Mouse (Mus musculus) neural tube, embryonic 15.5 days (tissue): ENCODE results near the gene Apol7a. TPM values are rescaled to one million over a fixed set of nuclear protein-coding genes. Genes with fewer than 3 reads are reported as not detected.
"Not testable (repeated sequence)": the region's sequence is repeated elsewhere in the genome, so short reads cannot be mapped to it uniquely, and the experiment has no call there.

ENCODE experiments used
- ATAC-seq: fragments of 200-750 bp; cut with Nextera tagmentation; 2 replicates; pipeline ENCODE4 v1.8.0; 2017; ENCODE audit warnings: mild to moderate bottlenecking, moderate TSS enrichment, moderate library complexity; ENCODE audit not compliant: low FRiP score
- H3K27ac ChIP-seq: fragments of 300-500 bp; sonication (generic); replicated peaks from 2 replicates; pipeline ENCODE4 v1.5.1; 2015; ENCODE audit warnings: mild to moderate bottlenecking, inconsistent platforms
- H3K27me3 ChIP-seq: fragments of 300-500 bp; sonication (generic); replicated peaks from 2 replicates; pipeline ENCODE4 v1.6.1; 2015; ENCODE audit warnings: inconsistent platforms
- H3K36me3 ChIP-seq: fragments of 300-500 bp; sonication (generic); 2 replicates; pipeline ENCODE4 v1.6.1; 2015; ENCODE audit warnings: inconsistent platforms
- H3K4me1 ChIP-seq: fragments of 300-500 bp; sonication (generic); 2 replicates; pipeline ENCODE4 v1.6.1; 2015; ENCODE audit warnings: inconsistent platforms
- H3K4me2 ChIP-seq: fragments of 300-500 bp; sonication (generic); 2 replicates; pipeline ENCODE4 v1.6.1; 2015; ENCODE audit warnings: inconsistent platforms, mild to moderate bottlenecking, moderate library complexity
- H3K4me3 ChIP-seq: fragments of 300-500 bp; sonication (generic); replicated peaks from 2 replicates; pipeline ENCODE4 v1.5.1; 2015; ENCODE audit warnings: mild to moderate bottlenecking, inconsistent platforms
- H3K9ac ChIP-seq: fragments of 300-500 bp; sonication (generic); replicated peaks from 2 replicates; pipeline ENCODE4 v1.6.1; 2015; ENCODE audit warnings: mild to moderate bottlenecking, inconsistent platforms
- H3K9me3 ChIP-seq: fragments of 300-500 bp; sonication (generic); replicated peaks from 2 replicates; pipeline ENCODE4 v1.6.1; 2016; ENCODE audit warnings: inconsistent platforms
- WGBS: fragments of 180-500 bp; shearing (Covaris S2); methylation state at CpG from one replicate; pipeline ENCODE4 v1.1.7; 2015; ENCODE audit warnings: mixed read lengths; 5-methylcytosine and 5-hydroxymethylcytosine counted together
- polyA plus RNA-seq: library from polyadenylated mRNA; unstranded; fragments of >200 nt; fragmentation: Nextera tagmentation; extraction: Ambion mirVana; gene quantifications from 2 replicates; pipeline ENCODE4 v1.2.1, GENCODE M21; 2015

The Apol7a gene
- 0.19 TPM in 1 of 2 replicates, not detected in the other for polyA plus RNA-seq

DNA sequence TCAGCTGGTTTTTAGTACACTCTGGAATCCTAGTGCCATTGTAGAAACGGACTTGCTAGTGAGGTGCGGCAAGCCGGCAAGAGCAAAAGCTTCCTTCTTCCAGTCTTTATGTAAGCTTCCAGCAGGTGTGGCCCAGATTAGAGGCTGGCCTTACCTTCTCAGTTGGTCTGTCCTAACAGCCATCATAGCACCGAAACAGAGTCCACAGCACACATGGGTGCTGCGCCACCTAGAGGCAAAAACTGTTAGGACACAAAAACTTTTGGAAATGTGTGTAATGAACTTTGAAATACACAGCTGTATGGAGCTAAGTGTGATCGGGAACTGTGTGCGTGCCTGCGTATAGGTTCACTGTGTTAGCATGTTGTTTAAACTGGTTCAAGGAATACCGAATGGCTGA lies at the start of gene Apol7a:
Gene Apol7a (minus strand): TSS at position 84 of the 400 bp plus-strand sequence.
- not testable (repeated sequence) for H3K9ac ChIP-seq, H3K4me3 ChIP-seq, H3K4me2 ChIP-seq, H3K27me3 ChIP-seq, H3K36me3 ChIP-seq, H3K4me1 ChIP-seq, H3K9me3 ChIP-seq, ATAC-seq, H3K27ac ChIP-seq
- 63% methylated on average over 9 of the region's 9 CpGs for WGBS

DNA sequence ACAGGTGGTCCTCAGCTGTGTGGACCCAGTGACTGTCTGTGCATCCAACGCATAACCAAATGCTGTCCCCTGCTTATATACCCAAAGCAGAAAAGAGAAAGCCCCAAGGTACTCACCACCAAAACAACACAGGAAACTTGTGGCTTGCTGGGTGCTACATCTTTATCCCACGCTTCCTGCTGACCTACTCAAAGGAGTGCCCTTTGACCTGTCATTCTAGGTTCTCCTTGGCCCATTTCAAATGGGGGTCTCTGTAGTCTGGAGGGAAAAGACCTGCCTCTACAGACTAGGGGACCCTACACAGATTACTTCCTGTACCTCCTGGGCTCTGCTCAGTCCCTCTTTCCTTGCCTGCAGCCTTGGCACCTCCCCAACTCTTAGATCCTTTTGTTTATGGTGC lies 48.5 kb upstream of the Apol7a start, which contains the start of gene Apol7b:
Gene Apol7b (minus strand): TSS at position 101 of the 400 bp plus-strand sequence.
- not testable (repeated sequence) for H3K9ac ChIP-seq, H3K9me3 ChIP-seq, H3K4me1 ChIP-seq, H3K4me3 ChIP-seq, H3K27me3 ChIP-seq, ATAC-seq, H3K4me2 ChIP-seq, H3K36me3 ChIP-seq, H3K27ac ChIP-seq
- WGBS: 89% methylated on average over 2 of the region's 2 CpGs

DNA sequence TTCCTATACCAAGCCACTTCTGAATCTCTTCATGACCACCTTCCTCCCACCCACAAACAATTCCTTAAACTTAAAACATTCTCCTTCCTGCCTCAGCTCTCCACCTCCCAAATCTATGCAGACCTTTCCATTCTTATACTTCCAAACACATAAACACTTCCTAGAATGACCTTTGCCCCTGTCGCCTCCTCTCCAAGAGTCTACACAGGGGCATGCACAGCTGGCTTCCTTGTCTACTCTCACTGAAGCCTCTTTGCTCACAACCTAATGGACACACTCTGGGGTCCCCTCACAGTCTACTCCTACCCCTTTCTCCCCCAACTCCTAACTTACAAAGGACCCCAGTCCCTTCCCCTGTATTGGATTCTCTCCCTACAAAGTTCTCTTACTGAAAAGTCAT lies 46.8 kb upstream of the Apol7a start:
- not testable (repeated sequence) for H3K4me2 ChIP-seq, H3K36me3 ChIP-seq, ATAC-seq, H3K27me3 ChIP-seq, H3K4me1 ChIP-seq, H3K4me3 ChIP-seq, H3K9me3 ChIP-seq, H3K9ac ChIP-seq, H3K27ac ChIP-seq
- WGBS: 91% methylated on average over 1 of the region's 1 CpGs

DNA sequence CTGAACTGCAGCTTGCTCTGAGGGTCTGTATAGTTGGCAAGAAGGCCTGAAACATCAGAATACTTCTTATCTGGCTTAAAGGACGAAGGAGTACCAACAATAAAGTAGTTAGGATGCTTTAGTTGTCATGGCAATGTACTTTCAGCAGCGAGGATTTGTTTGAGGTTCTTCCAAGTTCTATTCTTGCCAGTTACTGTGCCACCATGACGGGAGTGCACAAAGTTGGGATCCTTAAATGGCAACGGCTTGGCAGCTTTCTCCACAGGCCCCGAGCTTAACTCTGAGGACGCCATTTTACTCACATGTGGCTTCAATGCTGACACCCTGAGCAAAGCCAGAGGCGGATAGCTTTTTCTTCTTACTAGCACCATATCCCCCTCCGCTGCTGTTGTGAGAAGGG lies 45.8 kb upstream of the Apol7a start:
- not testable (repeated sequence) for H3K27me3 ChIP-seq, H3K4me2 ChIP-seq, ATAC-seq, H3K4me1 ChIP-seq, H3K4me3 ChIP-seq, H3K9me3 ChIP-seq, H3K36me3 ChIP-seq, H3K9ac ChIP-seq, H3K27ac ChIP-seq
- 75% methylated on average over 8 of the region's 8 CpGs for WGBS

- 75% methylated on average over 9 of the region's 10 CpGs for WGBS
- H3K36me3 ChIP-seq, H3K9me3 ChIP-seq, ATAC-seq, H3K9ac ChIP-seq, H3K4me1 ChIP-seq, H3K4me2 ChIP-seq, H3K27ac ChIP-seq, H3K27me3 ChIP-seq, H3K4me3 ChIP-seq: not testable (repeated sequence)
These were observed 30.0 kb upstream of the Apol7a start for GRCm38 (mm10) chr15:77428690-77429448.

DNA sequence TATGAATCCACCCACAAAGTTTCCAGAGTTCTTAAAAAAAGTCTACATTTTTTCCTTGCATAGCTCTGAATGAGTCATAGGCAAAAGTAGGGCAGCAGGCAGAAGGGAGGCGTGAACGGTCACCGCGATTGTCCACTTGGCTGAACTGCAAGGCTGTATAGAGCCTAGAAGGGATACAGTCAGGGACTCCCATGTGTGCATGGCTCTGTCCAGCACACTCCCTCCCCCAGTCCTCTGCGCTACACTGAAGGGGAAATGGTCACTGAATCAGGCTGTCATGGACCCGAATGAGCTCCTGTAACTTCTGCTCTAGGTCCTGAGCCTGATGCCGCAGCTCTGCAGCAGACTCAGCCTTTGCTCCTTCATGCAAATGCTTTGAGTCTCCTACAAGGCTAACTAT lies 24.0 kb upstream of the Apol7a start:
- WGBS: 79% methylated on average over 3 of the region's 7 CpGs
- H3K27ac ChIP-seq, ATAC-seq, H3K27me3 ChIP-seq, H3K36me3 ChIP-seq, H3K4me3 ChIP-seq, H3K4me1 ChIP-seq, H3K4me2 ChIP-seq, H3K9ac ChIP-seq, H3K9me3 ChIP-seq: not testable (repeated sequence)

DNA sequence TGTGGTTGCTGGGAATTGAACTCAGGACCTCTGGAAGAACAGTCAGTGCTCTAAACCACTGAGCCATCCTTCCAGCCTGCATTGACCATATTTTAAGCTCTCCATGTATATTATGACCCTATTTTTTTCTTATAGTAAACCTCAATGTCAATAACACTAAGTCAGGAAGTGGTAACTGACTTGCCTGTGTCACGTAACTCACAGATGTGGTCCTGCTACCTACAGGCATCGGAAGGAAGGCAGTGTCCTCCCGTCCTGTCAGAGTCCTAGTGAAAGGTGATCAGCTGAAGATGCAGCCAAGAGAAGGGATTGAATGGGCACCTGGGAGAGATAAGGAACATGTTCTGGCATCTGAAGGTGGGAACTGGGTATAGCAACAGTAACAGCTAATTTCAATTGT lies 20.7 kb upstream of the Apol7a start:
- not testable (repeated sequence) for H3K4me2 ChIP-seq, H3K36me3 ChIP-seq, H3K4me3 ChIP-seq, ATAC-seq, H3K27ac ChIP-seq, H3K27me3 ChIP-seq, H3K9ac ChIP-seq, H3K9me3 ChIP-seq, H3K4me1 ChIP-seq
- no CpG with 5 or more reads among the region's 3 CpGs for WGBS

GRCm38 (mm10) chr15:77416655-77417333 lies 17.9 kb upstream of the Apol7a start:
- H3K4me3 ChIP-seq, H3K4me1 ChIP-seq, H3K9me3 ChIP-seq, H3K9ac ChIP-seq, H3K36me3 ChIP-seq, H3K4me2 ChIP-seq, H3K27me3 ChIP-seq, H3K27ac ChIP-seq: not testable (repeated sequence)
- ATAC-seq: peak; percentile 79; the same call in 1 of the 2 replicates
- WGBS: 23% methylated on average over 3 of the region's 10 CpGs

DNA sequence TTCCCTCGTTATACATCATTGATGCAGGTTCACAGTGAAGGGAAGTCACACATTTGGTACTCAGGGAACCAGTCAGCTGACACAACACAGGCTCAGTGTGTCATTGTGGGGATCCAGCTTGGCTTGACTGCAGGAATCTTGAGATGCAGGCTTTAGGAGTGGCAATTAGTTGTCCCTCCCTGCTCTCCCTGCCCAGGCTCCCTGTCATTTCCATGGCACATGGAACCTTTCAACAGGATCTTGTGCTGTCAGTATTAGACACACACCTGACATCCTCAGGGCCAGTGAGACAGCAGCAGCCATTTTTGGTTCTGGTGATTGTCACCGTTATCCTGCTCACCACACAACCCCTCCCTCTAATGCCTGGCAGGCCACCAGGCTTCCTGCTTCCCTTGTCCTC lies 16.7 kb upstream of the Apol7a start:
- not testable (repeated sequence) for H3K4me2 ChIP-seq, H3K4me1 ChIP-seq, H3K27ac ChIP-seq, H3K4me3 ChIP-seq, H3K36me3 ChIP-seq, ATAC-seq, H3K27me3 ChIP-seq, H3K9me3 ChIP-seq, H3K9ac ChIP-seq
- 81% methylated on average over 2 of the region's 2 CpGs for WGBS

GRCm38 (mm10) chr15:77412695-77413094 lies 13.8 kb upstream of the Apol7a start:
- H3K36me3 ChIP-seq, H3K9me3 ChIP-seq, H3K4me2 ChIP-seq, ATAC-seq, H3K27ac ChIP-seq, H3K9ac ChIP-seq, H3K27me3 ChIP-seq, H3K4me3 ChIP-seq, H3K4me1 ChIP-seq: not testable (repeated sequence)
- WGBS: 35% methylated on average over 4 of the region's 4 CpGs

- H3K36me3 ChIP-seq, H3K4me3 ChIP-seq, H3K4me1 ChIP-seq, H3K27me3 ChIP-seq, H3K4me2 ChIP-seq, ATAC-seq, H3K27ac ChIP-seq, H3K9me3 ChIP-seq, H3K9ac ChIP-seq: not testable (repeated sequence)
- 92% methylated on average over 1 of the region's 4 CpGs for WGBS
These were observed 12.1 kb upstream of the Apol7a start, which contains the start of gene Apol9a for GRCm38 (mm10) chr15:77411035-77411434. Gene Apol9a, minus strand, starts transcription at chr15:77411135.

GRCm38 (mm10) chr15:77406370-77406769 lies 7.5 kb upstream of the Apol7a start:
- ATAC-seq: not testable (repeated sequence)

More at GRCm38 (mm10) chr15:77406370-77406769, 7.5 kb upstream of the Apol7a start:
- H3K4me3 ChIP-seq, H3K36me3 ChIP-seq, H3K27me3 ChIP-seq, H3K9me3 ChIP-seq, H3K4me1 ChIP-seq, H3K9ac ChIP-seq, H3K4me2 ChIP-seq, H3K27ac ChIP-seq: not testable (repeated sequence)
- WGBS: 76% methylated on average over 10 of the region's 10 CpGs
